Mouse (Mus musculus) stomach, postnatal 0 days (tissue): ENCODE data around the gene Fyn. TPM values are rescaled to one million over a fixed set of nuclear protein-coding genes. Genes with fewer than 3 reads are reported as not detected.

Experiments
- ATAC-seq: fragments of 200-750 bp; cut with Nextera tagmentation; 2 replicates; pipeline ENCODE4 v1.8.0; 2017; ENCODE audit not compliant: low FRiP score, low TSS enrichment
- DNase-seq: peaks from one replicate; pipeline ENCODE4 v3.0.0-alpha.2; 2016; ENCODE audit warnings: low spot score
- H3K27ac ChIP-seq: fragments of 300-500 bp; sonication (generic); replicated peaks from 2 replicates; pipeline ENCODE4 v1.5.1; 2014; ENCODE audit warnings: mild to moderate bottlenecking, control low read depth
- H3K27me3 ChIP-seq: fragments of 300-500 bp; sonication (generic); 2 replicates; pipeline ENCODE4 v1.6.1; 2014; ENCODE audit warnings: low read length; ENCODE audit not compliant: control insufficient read depth, insufficient read depth
- H3K36me3 ChIP-seq: fragments of 300-500 bp; sonication (generic); 2 replicates; pipeline ENCODE4 v1.6.1; 2014; ENCODE audit warnings: low read length, mixed read lengths; ENCODE audit not compliant: control insufficient read depth, insufficient read depth
- H3K4me1 ChIP-seq: fragments of 300-500 bp; sonication (generic); replicated peaks from 2 replicates; pipeline ENCODE4 v1.6.1; 2014; ENCODE audit warnings: antibody characterized with exemption; ENCODE audit not compliant: control insufficient read depth, insufficient read depth
- H3K4me2 ChIP-seq: fragments of 300-500 bp; sonication (generic); replicated peaks from 2 replicates; pipeline ENCODE4 v1.6.1; 2014; ENCODE audit warnings: low read depth, mild to moderate bottlenecking, control low read depth, moderate library complexity
- H3K4me3 ChIP-seq: fragments of 300-500 bp; sonication (generic); 2 replicates; pipeline ENCODE4 v1.5.1; 2014; ENCODE audit warnings: low read depth, low read length, control low read depth
- H3K9ac ChIP-seq: fragments of 300-500 bp; sonication (generic); 2 replicates; pipeline ENCODE4 v1.6.1; 2014; ENCODE audit warnings: mild to moderate bottlenecking, low read length, control low read depth, mixed read lengths
- H3K9me3 ChIP-seq: fragments of 300-500 bp; sonication (generic); 2 replicates; pipeline ENCODE4 v1.6.1; 2016; ENCODE audit warnings: low read length; ENCODE audit not compliant: control insufficient read depth
- CTCF ChIP-seq: IDR thresholded peaks from 2 replicates; pipeline ENCODE4 v1.5.1; 2016; ENCODE audit warnings: antibody characterized with exemption, low read depth, mild to moderate bottlenecking, moderate library complexity
- EP300 ChIP-seq: optimal IDR thresholded peaks from 2 replicates; pipeline ENCODE3; 2016; ENCODE audit warnings: antibody characterized with exemption
- WGBS: fragments of 180-500 bp; shearing (Covaris S2); extraction: QIAGEN DNeasy Blood & Tissue Kit; methylation state at CpG from one replicate; pipeline ENCODE4 v1.1.7; 2014; 5-methylcytosine and 5-hydroxymethylcytosine counted together
- polyA plus RNA-seq: library from polyadenylated mRNA; unstranded; fragments of >200 nt; fragmentation: Nextera tagmentation; extraction: Ambion mirVana; gene quantifications from 2 replicates; pipeline ENCODE4 v1.2.1, GENCODE M21; 2015

Gene Fyn
- polyA plus RNA-seq, 1 experiment from 2014 or later, result 12.5 TPM

DNA sequence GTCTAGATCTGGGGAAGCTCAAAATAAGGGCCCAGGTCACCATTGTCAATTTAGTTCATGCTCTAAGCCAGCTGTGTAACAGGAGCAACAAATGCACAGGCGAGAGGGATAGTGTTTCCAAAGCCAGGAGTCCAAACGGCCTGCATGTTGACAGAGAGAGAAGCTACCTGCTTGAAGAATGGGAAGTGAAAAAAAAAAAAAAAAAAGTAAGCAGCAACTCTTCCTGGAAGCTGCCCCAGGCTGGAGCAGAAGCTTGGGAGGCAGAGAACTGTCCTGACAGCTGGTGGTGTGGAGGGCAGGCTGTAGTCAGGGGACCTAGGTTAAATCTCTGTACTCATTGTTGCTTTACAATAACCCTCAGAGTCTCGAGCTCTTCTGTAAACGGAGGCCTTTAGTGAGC lies 86.7 kb downstream of the Fyn start:
- H3K27ac ChIP-seq, result no peak overlapping the region
- no peaks in the 10 kb centered on the region for H3K27me3 ChIP-seq
- TF ChIP-seq EP300 (no peak), CTCF (no peak)
- H3K9me3 ChIP-seq, result no peaks in the 10 kb centered on the region
- ATAC-seq (no peak), DNase-seq (no peak)
- H3K36me3 ChIP-seq, result no peaks in the 10 kb centered on the region
- WGBS, result 53% methylated on average over 4 of the region's 4 CpGs
- no peak overlapping the region for H3K4me3 ChIP-seq
- H3K4me2 ChIP-seq, result no peak overlapping the region
- no peak overlapping the region for H3K9ac ChIP-seq
- peaks cover 5% of the 10 kb centered on the region for H3K4me1 ChIP-seq

DNA sequence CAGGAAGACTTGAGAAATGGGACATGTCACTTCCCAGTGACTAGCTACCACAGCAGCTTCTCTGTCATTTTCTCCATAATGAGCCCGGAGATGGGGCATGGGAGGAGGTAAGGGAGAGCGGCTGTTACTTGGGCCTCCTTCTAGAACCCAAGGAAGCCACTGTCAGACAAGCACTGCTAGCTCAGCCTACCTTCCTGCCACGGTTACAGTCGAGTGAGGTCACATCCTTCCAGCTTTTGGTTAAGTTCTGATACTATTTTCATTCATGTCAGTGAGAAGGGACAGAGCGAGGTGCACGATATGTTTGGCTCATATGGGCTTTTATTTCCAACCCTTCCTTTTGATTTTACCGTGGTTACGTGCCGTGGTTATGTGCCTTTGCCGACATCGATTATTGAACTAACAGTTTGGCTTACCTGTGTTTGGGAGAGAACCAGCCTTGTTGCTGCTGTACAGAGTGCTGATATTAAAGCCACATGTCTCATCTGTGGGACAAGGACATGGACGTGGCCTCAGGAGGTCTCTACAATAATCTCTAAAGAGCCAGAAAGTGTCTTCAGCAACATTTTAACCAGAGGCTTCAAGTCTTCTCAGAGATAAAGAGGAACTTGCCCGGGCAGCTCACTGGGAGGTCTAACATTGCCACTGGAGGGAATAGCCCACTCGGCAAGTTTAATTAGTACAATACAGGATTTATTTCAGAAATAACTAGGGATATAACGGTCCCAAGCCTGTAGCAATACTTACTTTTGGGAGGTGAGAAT lies 87.4 kb downstream of the Fyn start:
- DNase-seq, result no peak
- Histone ChIP-seq H3K4me3 (no peak overlapping the region), H3K27ac (no peak overlapping the region), H3K4me1 (peaks cover 5% of the 10 kb centered on the region), H3K9me3 (no peaks in the 10 kb centered on the region), H3K9ac (no peak overlapping the region), H3K36me3 (no peaks in the 10 kb centered on the region), H3K27me3 (no peaks in the 10 kb centered on the region), H3K4me2 (no peak overlapping the region)
- WGBS, result 84% methylated on average over 15 of the region's 15 CpGs
- no peak for TF ChIP-seq CTCF
- no peak for TF ChIP-seq EP300
- no peak for ATAC-seq

DNA sequence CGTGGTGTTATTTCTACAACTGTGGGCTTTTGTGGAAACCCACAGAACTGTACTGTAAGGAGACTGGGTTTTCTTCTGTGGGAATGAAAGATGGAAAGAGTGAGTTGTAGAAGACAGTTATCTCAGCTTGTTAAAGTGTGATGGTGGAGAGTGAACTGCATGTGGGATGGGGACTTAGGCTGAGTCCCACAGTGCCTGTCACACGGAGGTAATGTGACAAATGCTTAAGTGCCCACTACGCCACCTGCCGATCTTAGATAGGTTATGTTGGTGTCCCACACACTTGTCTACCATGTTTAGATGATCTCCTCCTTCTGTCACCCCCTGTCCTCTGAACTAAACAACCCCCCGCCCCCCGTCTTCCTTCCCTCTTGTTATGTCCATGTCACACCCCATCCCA lies 88.1 kb downstream of the Fyn start:
- peaks cover 4% of the 10 kb centered on the region for H3K4me1 ChIP-seq
- H3K27ac ChIP-seq, result no peak overlapping the region
- TF ChIP-seq CTCF (no peak), EP300 (no peak)
- H3K9me3 ChIP-seq, result no peaks in the 10 kb centered on the region
- H3K9ac ChIP-seq, result no peak overlapping the region
- 84% methylated on average over 6 of the region's 6 CpGs for WGBS
- no peaks in the 10 kb centered on the region for H3K27me3 ChIP-seq
- H3K4me2 ChIP-seq, result no peak overlapping the region
- H3K4me3 ChIP-seq, result no peak overlapping the region
- ATAC-seq, result no peak
- no peaks in the 10 kb centered on the region for H3K36me3 ChIP-seq
- no peak for DNase-seq

DNA sequence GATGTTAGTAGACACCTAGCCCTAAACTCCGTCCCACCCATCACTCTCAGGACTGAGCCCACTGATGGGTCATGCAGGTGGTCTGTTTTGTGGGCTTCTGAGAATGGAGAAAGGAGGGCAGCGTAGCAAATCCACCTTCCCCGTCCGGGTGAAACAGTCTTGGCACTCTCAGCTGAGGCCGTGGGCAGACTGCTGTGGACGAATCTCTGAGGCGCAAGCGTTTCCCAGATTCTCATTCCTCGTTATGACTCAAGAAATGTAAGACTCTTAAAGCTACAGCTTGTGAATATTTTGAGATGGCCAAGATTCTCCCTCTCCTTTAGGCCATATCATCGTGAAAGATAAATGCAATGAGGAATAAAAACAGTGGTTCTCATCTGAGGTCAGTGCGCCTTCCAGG lies 88.6 kb downstream of the Fyn start:
- Histone ChIP-seq H3K36me3 (no peaks in the 10 kb centered on the region), H3K4me1 (peaks cover 3% of the 10 kb centered on the region; the same call in 1 of the 2 replicates), H3K9me3 (no peaks in the 10 kb centered on the region), H3K4me3 (no peak overlapping the region), H3K27ac (no peak overlapping the region), H3K9ac (no peak overlapping the region), H3K27me3 (no peaks in the 10 kb centered on the region), H3K4me2 (no peak overlapping the region)
- TF ChIP-seq CTCF (no peak), EP300 (no peak)
- DNase-seq, result no peak
- WGBS, result 81% methylated on average over 11 of the region's 11 CpGs
- no peak for ATAC-seq

DNA sequence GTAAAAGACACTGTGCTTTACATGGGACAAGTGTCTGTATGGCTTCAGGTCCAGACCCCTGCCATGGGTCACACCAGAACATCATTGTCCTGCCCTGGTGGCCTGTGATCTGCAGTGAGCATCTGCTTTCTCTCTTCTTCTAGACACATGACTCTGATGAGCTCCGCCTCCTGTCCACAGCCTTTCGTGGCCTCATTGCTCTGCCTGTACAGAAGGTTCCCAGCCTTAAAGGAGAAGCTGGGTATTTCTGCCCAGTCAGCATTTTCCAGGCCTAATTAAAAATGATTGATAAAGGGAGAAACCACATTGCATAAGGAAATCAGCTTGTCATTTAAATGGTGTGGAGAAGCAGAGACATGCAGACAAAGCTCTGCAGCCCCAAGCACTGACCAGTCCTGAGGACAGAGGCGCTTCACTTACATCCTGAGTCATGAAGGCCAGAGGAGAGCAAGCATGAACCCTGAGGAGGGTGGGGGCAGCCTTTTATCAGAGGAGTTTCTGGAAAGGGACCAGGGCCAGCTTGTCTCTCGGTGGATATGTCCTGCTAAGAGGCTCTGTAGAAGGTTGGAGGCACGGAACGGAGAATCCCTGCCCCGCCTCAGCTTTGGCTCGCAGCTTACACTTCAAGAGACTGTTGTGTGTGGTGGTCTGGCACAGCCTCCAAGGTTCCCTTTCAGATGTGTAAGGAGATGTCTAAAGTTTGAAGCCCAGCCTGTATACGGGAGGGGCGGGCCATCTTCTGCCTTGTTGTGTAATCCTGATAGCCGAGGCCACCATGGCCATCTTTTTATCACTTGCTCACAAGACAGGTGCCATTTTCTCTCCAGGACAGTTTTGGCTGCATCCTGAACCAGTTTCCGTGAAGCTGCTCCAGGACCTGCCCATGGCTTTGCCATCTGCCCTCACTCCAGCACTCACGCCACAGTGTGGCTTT lies 90.4 kb downstream of the Fyn start:
- Histone ChIP-seq H3K9me3 (no peaks in the 10 kb centered on the region), H3K9ac (no peak overlapping the region; the same call in 1 of the 2 replicates), H3K4me1 (peaks cover 3% of the 10 kb centered on the region), H3K4me2 (no peak overlapping the region; the same call in 1 of the 2 replicates), H3K27ac (0 out of 2 replicates have a peak overlapping the region, but pooled peaks have one; percentile 20), H3K4me3 (no peak overlapping the region), H3K36me3 (no peaks in the 10 kb centered on the region), H3K27me3 (no peaks in the 10 kb centered on the region)
- 42% methylated on average over 13 of the region's 13 CpGs for WGBS
- no peak for TF ChIP-seq CTCF
- no peak for TF ChIP-seq EP300
- DNase-seq, result no peak
- ATAC-seq, result peak; percentile 62; the same call in 1 of the 2 replicates

DNA sequence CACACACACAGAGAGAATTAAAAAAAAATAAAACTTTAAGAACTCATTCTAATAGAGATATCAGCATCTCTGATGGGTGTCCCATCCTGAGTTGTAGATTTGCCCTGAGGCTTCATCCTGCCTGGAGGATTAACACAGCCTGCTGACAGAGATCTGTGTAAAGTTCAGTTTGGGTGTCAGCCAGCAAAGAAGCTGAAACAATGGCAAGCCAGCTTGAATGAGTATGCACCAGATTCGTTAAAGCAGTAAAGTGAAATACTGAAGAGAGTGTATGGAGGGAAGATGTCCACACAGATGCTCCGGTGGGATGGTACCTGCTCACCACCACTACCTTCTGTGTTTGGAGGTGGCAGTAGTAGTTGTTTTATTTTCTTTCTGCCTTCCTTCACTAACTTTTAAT lies 92.0 kb downstream of the Fyn start:
- Histone ChIP-seq H3K27me3 (no peaks in the 10 kb centered on the region), H3K36me3 (no peaks in the 10 kb centered on the region), H3K4me3 (no peak overlapping the region), H3K9ac (no peak overlapping the region), H3K9me3 (no peaks in the 10 kb centered on the region), H3K4me1 (peaks cover 3% of the 10 kb centered on the region), H3K4me2 (no peak overlapping the region), H3K27ac (no peak overlapping the region)
- TF ChIP-seq EP300, result no peak
- no peak for TF ChIP-seq CTCF
- DNase-seq (no peak), ATAC-seq (no peak)
- 66% methylated on average over 2 of the region's 2 CpGs for WGBS
